Mouse (Mus musculus) heart, postnatal 25 days (tissue): Measurements from ENCODE around the gene Rftn1. TPM values are rescaled to one million over a fixed set of nuclear protein-coding genes. Genes with fewer than 3 reads are reported as not detected.

Source experiments
- DNase-seq: peaks from one replicate; pipeline ENCODE4 v3.0.0; 2022; ENCODE audit warnings: low spot score
- intact Hi-C: fragments of 180-260 bp; cut with DNase I; formaldehyde crosslinking; loops from one replicate; pipeline ENCODE4 v1.15.1; 2025
- total RNA-seq, 2 experiments: library from RNA; stranded (reverse); gene quantifications; 2 replicates each; pipeline ENCODE4 v1.2.3; 2021

Gene Rftn1
- total RNA-seq, 2 experiments from 2014 or later: 50.3 to 51.5 TPM

- intact Hi-C loops: no loop called here
- DNase-seq: no peak
These were observed 180.4 kb downstream of the Rftn1 start for GRCm38 (mm10) chr17:50010096-50010495.

- DNase-seq: no peak
These were observed 183.6 kb downstream of the Rftn1 start for GRCm38 (mm10) chr17:50006721-50007351.

GRCm38 (mm10) chr17:50006338-50006720 lies 184.1 kb downstream of the Rftn1 start:
- no peak for DNase-seq
- intact Hi-C loops: no loop called here

More at GRCm38 (mm10) chr17:50006721-50007351, 183.6 kb downstream of the Rftn1 start:
- intact Hi-C loops: no loop called here

GRCm38 (mm10) chr17:50003156-50003555 lies 187.3 kb downstream of the Rftn1 start:
- DNase-seq: no peak
- intact Hi-C loops: no loop called here

- DNase-seq: no peak
- intact Hi-C loops: no loop called here
These were observed 188.3 kb downstream of the Rftn1 start for GRCm38 (mm10) chr17:50002171-50002570.

- DNase-seq: no peak
- intact Hi-C loops: no loop called here
These were observed 188.7 kb downstream of the Rftn1 start for GRCm38 (mm10) chr17:50001754-50002153.

GRCm38 (mm10) chr17:50000580-50000979 lies 189.9 kb downstream of the Rftn1 start:
- no peak for DNase-seq
- intact Hi-C loops: no loop called here

GRCm38 (mm10) chr17:49996626-49997152 lies 193.8 kb downstream of the Rftn1 start:
- intact Hi-C loops: no loop called here
- peak; percentile 31 for DNase-seq

GRCm38 (mm10) chr17:49996097-49996496 lies 194.4 kb downstream of the Rftn1 start:
- intact Hi-C loops: no loop called here

GRCm38 (mm10) chr17:49995226-49995625 lies 195.2 kb downstream of the Rftn1 start:
- intact Hi-C loops: no loop called here
- DNase-seq: no peak

More at GRCm38 (mm10) chr17:49996097-49996496, 194.4 kb downstream of the Rftn1 start:
- DNase-seq: no peak

- intact Hi-C loops: no loop called here
These were observed 196.8 kb downstream of the Rftn1 start for GRCm38 (mm10) chr17:49993631-49994030.

GRCm38 (mm10) chr17:49992625-49993603 lies 197.6 kb downstream of the Rftn1 start:
- intact Hi-C loops: no loop called here
- DNase-seq: no peak

More at GRCm38 (mm10) chr17:49993631-49994030, 196.8 kb downstream of the Rftn1 start:
- no peak for DNase-seq

- DNase-seq: no peak
- intact Hi-C loops: loop anchor here (5.0 kb wide), 1 partner anchor 43 kb away; no protein-coding TSS in a partner anchor
These were observed 200.9 kb downstream of the Rftn1 start for GRCm38 (mm10) chr17:49989583-49989982.

- intact Hi-C loops: loop anchor here (5.0 kb wide), 1 partner anchor 45 kb away; no protein-coding TSS in a partner anchor
- DNase-seq: peak; percentile 19
These were observed 203.4 kb downstream of the Rftn1 start for GRCm38 (mm10) chr17:49987095-49987494.

- intact Hi-C loops: loop anchor here (5.0 kb wide), 1 partner anchor 159 kb away; no protein-coding TSS in a partner anchor
- DNase-seq: no peak
These were observed 207.0 kb downstream of the Rftn1 start for GRCm38 (mm10) chr17:49983478-49983877.

GRCm38 (mm10) chr17:49982611-49983390 lies 207.7 kb downstream of the Rftn1 start:
- intact Hi-C loops: loop anchor here (5.0 kb wide), 1 partner anchor 160 kb away; no protein-coding TSS in a partner anchor

GRCm38 (mm10) chr17:49981591-49981990 lies 208.9 kb downstream of the Rftn1 start:
- DNase-seq: no peak
- intact Hi-C loops: loop anchor here (5.0 kb wide), 1 partner anchor 161 kb away; no protein-coding TSS in a partner anchor

More at GRCm38 (mm10) chr17:49982611-49983390, 207.7 kb downstream of the Rftn1 start:
- DNase-seq: no peak

- DNase-seq: no peak
- intact Hi-C loops: loop anchor here (5.0 kb wide), 1 partner anchor 162 kb away; no protein-coding TSS in a partner anchor
These were observed 210.7 kb downstream of the Rftn1 start for GRCm38 (mm10) chr17:49979761-49980285.

- no peak for DNase-seq
- intact Hi-C loops: no loop called here
These were observed 213.1 kb downstream of the Rftn1 start for GRCm38 (mm10) chr17:49977424-49977790.
